Mouse (Mus musculus): Measurements from ENCODE around the gene Vcpkmt. TPM values are rescaled to one million over a fixed set of nuclear protein-coding genes. Genes with fewer than 3 reads are reported as not detected.

The Vcpkmt gene
- polyA plus RNA-seq, 1 experiment: not detected

DNA sequence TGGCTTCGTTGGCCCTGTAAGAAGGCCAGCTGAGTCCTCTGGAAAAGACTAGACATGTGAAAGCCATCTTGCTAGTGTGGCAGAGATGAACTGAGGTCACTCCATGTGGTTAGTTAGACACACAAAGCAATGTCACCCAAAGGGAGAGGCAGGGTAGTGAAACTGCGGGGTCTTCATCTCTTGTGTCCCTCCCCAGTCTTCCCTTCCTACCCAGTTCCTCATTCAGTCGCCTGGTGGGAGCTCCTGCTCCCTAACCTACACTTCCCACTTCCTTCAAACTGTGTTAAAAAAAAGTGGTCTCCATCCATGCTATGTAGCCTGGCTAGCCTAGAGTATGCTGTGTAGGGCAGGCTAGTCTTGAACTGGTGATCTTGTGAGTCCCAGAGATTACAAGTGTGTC is 50.3 kb downstream of the Vcpkmt start:
- H3K4me1 ChIP-seq (ENCODE audit: control insufficient read depth, insufficient read depth, low read length): peaks cover 10% of the 10 kb centered on the region
- H3K4me3 ChIP-seq (ENCODE audit: insufficient read depth, low read depth, low read length): no peak overlapping the region
- 92% methylated on average over 3 of the region's 3 CpGs for WGBS
- no peak overlapping the region for H3K27ac ChIP-seq (ENCODE audit: insufficient read depth, low read depth, low read length)
- TF ChIP-seq CTCF (IDR thresholded peaks at IDR 0.05; ENCODE audit: insufficient read depth, low read depth, low read length) (no peak), POLR2A (IDR thresholded peaks at IDR 0.05; ENCODE audit: insufficient read depth, low read depth, low read length) (no peak)

DNA sequence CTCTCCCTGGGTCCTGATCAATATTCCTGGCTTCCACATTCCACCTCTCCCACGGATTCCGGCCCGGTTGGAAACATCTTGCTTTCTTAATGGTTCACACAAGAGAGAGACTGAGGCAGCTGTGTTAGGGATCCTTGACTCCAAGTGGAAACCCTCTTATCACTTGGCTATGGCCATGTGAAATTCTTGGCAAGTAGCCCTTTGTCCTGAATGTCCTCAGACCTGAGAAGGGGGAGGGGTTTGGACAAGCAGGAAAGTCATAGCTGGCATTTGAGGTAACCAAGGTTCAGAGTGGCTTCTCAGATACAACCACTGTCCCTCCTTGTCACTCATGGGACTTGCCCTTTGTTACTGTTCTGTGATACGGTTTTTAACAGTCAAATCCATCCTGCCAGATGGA is 50.7 kb downstream of the Vcpkmt start:
- Histone ChIP-seq H3K4me3 (ENCODE audit: insufficient read depth, low read depth, low read length) (no peak overlapping the region), H3K4me1 (ENCODE audit: control insufficient read depth, insufficient read depth, low read length) (peaks cover 6% of the 10 kb centered on the region), H3K27ac (ENCODE audit: insufficient read depth, low read depth, low read length) (no peak overlapping the region)
- TF ChIP-seq CTCF (IDR thresholded peaks at IDR 0.05; ENCODE audit: insufficient read depth, low read depth, low read length) (no peak), POLR2A (IDR thresholded peaks at IDR 0.05; ENCODE audit: insufficient read depth, low read depth, low read length) (no peak)
- WGBS: 95% methylated on average over 4 of the region's 4 CpGs

DNA sequence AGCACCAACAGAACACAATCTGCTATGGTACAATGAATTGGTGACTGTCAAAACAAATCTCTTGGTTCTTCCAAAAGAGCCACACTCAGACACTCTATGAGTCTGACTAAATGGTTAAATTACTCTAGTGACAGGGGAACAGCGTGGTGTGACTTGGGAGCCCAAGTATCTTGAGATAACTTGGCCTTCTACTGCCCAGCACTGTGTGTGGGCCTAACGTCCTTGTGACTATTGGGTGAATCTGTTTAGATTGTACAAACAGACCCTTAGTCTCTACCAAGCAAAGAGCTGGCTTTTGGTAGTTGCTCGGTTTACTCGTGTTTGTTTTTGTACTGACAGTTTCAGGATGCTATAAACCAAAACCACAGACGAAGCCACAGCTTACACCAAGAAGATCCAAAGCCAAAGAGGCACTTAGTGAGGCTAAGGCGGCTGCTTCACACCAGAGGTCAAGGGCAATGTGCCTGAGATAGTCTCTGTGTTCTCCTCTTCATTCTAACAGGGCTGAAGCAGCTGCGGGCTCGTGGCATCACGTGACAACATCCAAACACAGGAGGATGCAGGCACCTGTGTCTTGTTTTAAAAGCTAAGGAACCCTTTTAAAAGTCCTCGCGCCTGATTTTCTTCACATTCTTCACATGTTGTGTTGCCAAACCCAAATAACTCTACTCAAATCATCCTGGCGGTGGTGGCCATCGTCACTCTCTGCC is 53.0 kb downstream of the Vcpkmt start:
- H3K4me1 ChIP-seq (ENCODE audit: control insufficient read depth, insufficient read depth, low read length): 0 out of 2 replicates have a peak, but pooled peaks cover 2% of the 10 kb centered on the region
- H3K4me3 ChIP-seq (ENCODE audit: insufficient read depth, low read depth, low read length): no peak overlapping the region
- TF ChIP-seq POLR2A (IDR thresholded peaks at IDR 0.05; ENCODE audit: insufficient read depth, low read depth, low read length) (no peak), CTCF (IDR thresholded peaks at IDR 0.05; ENCODE audit: insufficient read depth, low read depth, low read length) (no peak)
- no peak overlapping the region for H3K27ac ChIP-seq (ENCODE audit: insufficient read depth, low read depth, low read length)
- 83% methylated on average over 13 of the region's 13 CpGs for WGBS

DNA sequence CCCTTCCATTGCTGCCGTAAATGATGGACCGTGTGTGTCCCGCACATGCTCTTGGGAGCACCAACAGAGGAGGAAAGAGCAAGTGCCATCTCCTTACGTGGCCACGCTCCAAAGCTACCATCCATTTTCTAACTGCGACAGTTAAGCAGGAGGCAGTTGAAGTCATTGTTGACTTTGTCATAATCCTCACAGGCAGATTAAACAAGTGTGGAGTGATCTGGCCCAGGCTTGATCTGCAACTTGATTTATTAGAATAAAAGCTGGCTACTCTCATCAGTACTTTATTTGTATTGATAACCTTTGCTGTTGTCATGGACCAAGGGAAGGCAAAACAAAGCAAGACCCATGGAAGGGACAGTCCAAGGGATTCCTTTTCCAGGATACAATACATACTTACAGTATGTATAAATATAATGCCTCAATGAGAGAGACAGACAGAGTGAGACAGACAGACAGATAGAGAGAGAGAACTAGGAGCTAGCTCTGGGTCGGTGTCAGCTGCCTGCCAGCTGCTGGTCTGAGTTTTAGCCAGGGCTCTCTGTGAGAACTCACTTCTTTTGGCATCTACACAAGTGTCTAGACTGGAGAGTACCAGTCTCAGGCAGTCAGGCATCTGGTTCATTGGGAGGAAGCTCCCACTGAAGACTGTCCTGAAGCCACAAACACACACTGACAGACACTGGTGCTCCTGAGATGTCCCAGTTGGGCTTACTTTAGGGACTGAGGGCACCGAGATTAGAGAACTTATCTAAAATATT is 54.4 kb downstream of the Vcpkmt start:
- WGBS: 93% methylated on average over 8 of the region's 8 CpGs

More for the DNA sequence above, 54.4 kb downstream of the Vcpkmt start:
- H3K4me3 ChIP-seq (ENCODE audit: insufficient read depth, low read depth, low read length): no peak overlapping the region
- TF ChIP-seq CTCF (IDR thresholded peaks at IDR 0.05; ENCODE audit: insufficient read depth, low read depth, low read length) (no peak), POLR2A (IDR thresholded peaks at IDR 0.05; ENCODE audit: insufficient read depth, low read depth, low read length) (no peak)
- H3K4me1 ChIP-seq (ENCODE audit: control insufficient read depth, insufficient read depth, low read length): 0 out of 2 replicates have a peak, but pooled peaks cover 2% of the 10 kb centered on the region
- no peak overlapping the region for H3K27ac ChIP-seq (ENCODE audit: insufficient read depth, low read depth, low read length)

Other genes with a start within 250 kb of the Vcpkmt start
- gene Nemf, start 225.9 kb downstream of the Vcpkmt start, polyA plus RNA-seq (2012; ENCODE audit: insufficient read depth, insufficient read length, low replicate concordance, missing spikeins): not detected in 2 replicates
- 607 TPM in 1 of 2 replicates, not detected in the other for gene Arf6, start 210.9 kb downstream of the Vcpkmt start, polyA plus RNA-seq (2012; ENCODE audit: insufficient read depth, insufficient read length, low replicate concordance, missing spikeins)
- not detected in 2 replicates for gene Gm9887, start 210.6 kb downstream of the Vcpkmt start, polyA plus RNA-seq (2012; ENCODE audit: insufficient read depth, insufficient read length, low replicate concordance, missing spikeins)
- not detected in 2 replicates for gene Sos2, start 98.8 kb upstream of the Vcpkmt start, polyA plus RNA-seq (2012; ENCODE audit: insufficient read depth, insufficient read length, low replicate concordance, missing spikeins)
- gene L2hgdh, start 141.8 kb upstream of the Vcpkmt start, polyA plus RNA-seq (2012; ENCODE audit: insufficient read depth, insufficient read length, low replicate concordance, missing spikeins): not detected in 2 replicates
- not detected in 2 replicates for gene Atp5s, start 141.9 kb upstream of the Vcpkmt start, polyA plus RNA-seq (2012; ENCODE audit: insufficient read depth, insufficient read length, low replicate concordance, missing spikeins)
- not detected in 2 replicates for gene Cdkl1, start 208.2 kb upstream of the Vcpkmt start, polyA plus RNA-seq (2012; ENCODE audit: insufficient read depth, insufficient read length, low replicate concordance, missing spikeins)